Mouse (Mus musculus): ENCODE results near the gene Mup1.
"Not testable (repeated sequence)": the region's sequence is repeated elsewhere in the genome, so short reads cannot be mapped to it uniquely, and the experiment has no call there.

Gene Mup1

DNA sequence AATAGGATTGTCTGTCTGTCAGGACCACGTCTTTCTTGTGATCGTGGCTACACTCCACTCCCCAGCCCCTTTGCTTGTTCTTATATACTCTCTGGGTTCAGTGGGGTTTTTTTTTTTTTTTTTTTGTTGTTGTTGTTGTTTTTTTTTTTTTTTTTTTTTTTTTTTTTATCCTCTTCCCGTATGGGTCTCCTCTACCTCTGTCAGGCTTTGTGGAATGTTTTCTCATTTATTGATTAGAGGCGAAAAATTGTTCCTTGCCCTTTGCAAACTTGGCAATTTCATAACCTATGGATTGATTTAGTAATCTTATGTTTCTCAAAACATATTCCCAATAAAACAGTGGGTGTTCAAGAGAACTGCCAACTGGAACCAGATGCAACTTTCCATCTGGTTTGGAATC lies at the start of gene Mup1:
Gene Mup1 (minus strand): TSS at position 101 of the 400 bp plus-strand sequence.
- not testable (repeated sequence) for DNase-seq (ENCODE audit: low spot score)

Measured in ovary, postnatal 14 days (tissue).